Mouse (Mus musculus) kidney, embryonic 16.5 days (tissue): ENCODE measurements around the gene Isyna1. TPM values are rescaled to one million over a fixed set of nuclear protein-coding genes. Genes with fewer than 3 reads are reported as not detected.

Source experiments
- ATAC-seq: fragments of 200-750 bp; cut with Nextera tagmentation; 2 replicates; pipeline ENCODE4 v1.8.0; 2017; ENCODE audit warnings: moderate TSS enrichment; ENCODE audit not compliant: low FRiP score, low TSS enrichment
- H3K27ac ChIP-seq: fragments of 300-500 bp; sonication (generic); 2 replicates; pipeline ENCODE4 v1.5.1; 2014; ENCODE audit warnings: low read length
- H3K27me3 ChIP-seq: fragments of 300-500 bp; sonication (generic); 2 replicates; pipeline ENCODE4 v1.6.1; 2014; ENCODE audit warnings: low read length, control low read depth, mixed read lengths; ENCODE audit not compliant: insufficient read depth
- H3K36me3 ChIP-seq: fragments of 300-500 bp; sonication (generic); 2 replicates; pipeline ENCODE4 v1.6.1; 2014; ENCODE audit warnings: low read length, control low read depth, mixed read lengths; ENCODE audit not compliant: insufficient read depth
- H3K4me1 ChIP-seq: fragments of 300-500 bp; sonication (generic); 2 replicates; pipeline ENCODE4 v1.6.1; 2014; ENCODE audit warnings: low read length, control low read depth, mixed read lengths; ENCODE audit not compliant: insufficient read depth
- H3K4me2 ChIP-seq: fragments of 300-500 bp; sonication (generic); replicated peaks from 2 replicates; pipeline ENCODE4 v1.6.1; 2014; ENCODE audit warnings: low read depth, low read length
- H3K4me3 ChIP-seq: fragments of 300-500 bp; sonication (generic); 2 replicates; pipeline ENCODE4 v1.5.1; 2014; ENCODE audit warnings: mild to moderate bottlenecking, low read length
- H3K9ac ChIP-seq: fragments of 300-500 bp; sonication (generic); replicated peaks from 2 replicates; pipeline ENCODE4 v1.6.1; 2014; ENCODE audit warnings: low read length
- H3K9me3 ChIP-seq: fragments of 300-500 bp; sonication (generic); 2 replicates; pipeline ENCODE4 v1.6.1; 2016; ENCODE audit warnings: low read length, control low read depth
- WGBS: fragments of 180-500 bp; shearing (Covaris S2); extraction: QIAGEN DNeasy Blood & Tissue Kit; methylation state at CpG from one replicate; pipeline ENCODE4 v1.1.7; 2014; 5-methylcytosine and 5-hydroxymethylcytosine counted together
- polyA plus RNA-seq: library from polyadenylated mRNA; unstranded; fragments of >200 nt; fragmentation: Nextera tagmentation; extraction: Ambion mirVana; gene quantifications from 2 replicates; pipeline ENCODE4 v1.2.1, GENCODE M21; 2015

Gene Isyna1
- polyA plus RNA-seq, 1 experiment from 2014 or later: 217 TPM

GRCm38 (mm10) chr8:70558983-70559382, 35.2 kb upstream of the Isyna1 start:
- Histone ChIP-seq H3K4me3 (no peak overlapping the region), H3K36me3 (no peaks in the 10 kb centered on the region), H3K9ac (no peak overlapping the region), H3K27me3 (no peaks in the 10 kb centered on the region), H3K9me3 (no peaks in the 10 kb centered on the region), H3K4me2 (no peak overlapping the region), H3K4me1 (peaks cover 31% of the 10 kb centered on the region), H3K27ac (no peak overlapping the region)
- no peak for ATAC-seq
- 79% methylated on average over 3 of the region's 3 CpGs for WGBS

- H3K27me3 ChIP-seq: no peaks in the 10 kb centered on the region
- WGBS: 70% methylated on average over 2 of the region's 2 CpGs
- peak; percentile 60; the same call in 1 of the 2 replicates for ATAC-seq
- H3K4me3 ChIP-seq: no peak overlapping the region
- H3K9ac ChIP-seq: no peak overlapping the region
- H3K4me1 ChIP-seq: peaks cover 41% of the 10 kb centered on the region
- peak overlapping the region; percentile 75; the same call in 1 of the 2 replicates for H3K27ac ChIP-seq
- H3K4me2 ChIP-seq: no peak overlapping the region
- H3K36me3 ChIP-seq: no peaks in the 10 kb centered on the region
- no peaks in the 10 kb centered on the region for H3K9me3 ChIP-seq
Observed at GRCm38 (mm10) chr8:70560096-70560495, 34.1 kb upstream of the Isyna1 start.

- Histone ChIP-seq H3K4me1 (peaks cover 45% of the 10 kb centered on the region), H3K36me3 (no peaks in the 10 kb centered on the region), H3K4me3 (no peak overlapping the region), H3K27me3 (no peaks in the 10 kb centered on the region), H3K9me3 (no peaks in the 10 kb centered on the region), H3K4me2 (no peak overlapping the region), H3K9ac (no peak overlapping the region), H3K27ac (peak overlapping the region; percentile 75)
- WGBS: 68% methylated on average over 3 of the region's 3 CpGs
- ATAC-seq: no peak; the same call in 1 of the 2 replicates
Observed at GRCm38 (mm10) chr8:70560564-70560963, 33.6 kb upstream of the Isyna1 start.

- no peak overlapping the region for H3K4me3 ChIP-seq
- H3K9ac ChIP-seq: no peak overlapping the region
- H3K4me1 ChIP-seq: peaks cover 49% of the 10 kb centered on the region
- H3K4me2 ChIP-seq: no peak overlapping the region
- ATAC-seq: no peak
- H3K36me3 ChIP-seq: no peaks in the 10 kb centered on the region
- no peaks in the 10 kb centered on the region for H3K9me3 ChIP-seq
- 46% methylated on average over 4 of the region's 4 CpGs for WGBS
- peak overlapping the region; percentile 75 for H3K27ac ChIP-seq
- H3K27me3 ChIP-seq: no peaks in the 10 kb centered on the region
Observed at GRCm38 (mm10) chr8:70561357-70561756, 32.8 kb upstream of the Isyna1 start.

- ATAC-seq: no peak
- no peaks in the 10 kb centered on the region for H3K9me3 ChIP-seq
- H3K27me3 ChIP-seq: no peaks in the 10 kb centered on the region
- no peaks in the 10 kb centered on the region for H3K36me3 ChIP-seq
- H3K4me1 ChIP-seq: peaks cover 49% of the 10 kb centered on the region
- WGBS: 63% methylated on average over 7 of the region's 7 CpGs
- peak overlapping the region; percentile 35 for H3K27ac ChIP-seq
- H3K4me2 ChIP-seq: no peak overlapping the region
- no peak overlapping the region for H3K4me3 ChIP-seq
- H3K9ac ChIP-seq: no peak overlapping the region
Observed at GRCm38 (mm10) chr8:70561809-70562535, 32.2 kb upstream of the Isyna1 start.

GRCm38 (mm10) chr8:70562802-70563201, 31.4 kb upstream of the Isyna1 start:
- H3K9ac ChIP-seq: no peak overlapping the region
- no peak overlapping the region for H3K27ac ChIP-seq
- WGBS: 84% methylated on average over 3 of the region's 3 CpGs
- no peaks in the 10 kb centered on the region for H3K9me3 ChIP-seq
- H3K36me3 ChIP-seq: no peaks in the 10 kb centered on the region
- ATAC-seq: no peak
- no peaks in the 10 kb centered on the region for H3K27me3 ChIP-seq
- H3K4me3 ChIP-seq: no peak overlapping the region
- no peak overlapping the region for H3K4me2 ChIP-seq
- peaks cover 49% of the 10 kb centered on the region for H3K4me1 ChIP-seq

- Histone ChIP-seq H3K36me3 (no peaks in the 10 kb centered on the region), H3K27me3 (no peaks in the 10 kb centered on the region), H3K9ac (no peak overlapping the region), H3K4me1 (peaks cover 45% of the 10 kb centered on the region), H3K9me3 (no peaks in the 10 kb centered on the region), H3K27ac (no peak overlapping the region), H3K4me3 (no peak overlapping the region), H3K4me2 (no peak overlapping the region)
- no peak for ATAC-seq
- WGBS: 88% methylated on average over 6 of the region's 6 CpGs
Observed at GRCm38 (mm10) chr8:70563763-70564387, 30.3 kb upstream of the Isyna1 start.

GRCm38 (mm10) chr8:70564696-70565235, 29.4 kb upstream of the Isyna1 start:
- no peaks in the 10 kb centered on the region for H3K27me3 ChIP-seq
- H3K4me1 ChIP-seq: peaks cover 41% of the 10 kb centered on the region
- no peak overlapping the region for H3K4me2 ChIP-seq
- no peaks in the 10 kb centered on the region for H3K36me3 ChIP-seq
- H3K4me3 ChIP-seq: no peak overlapping the region
- no peaks in the 10 kb centered on the region for H3K9me3 ChIP-seq
- 64% methylated on average over 3 of the region's 3 CpGs for WGBS
- no peak for ATAC-seq
- H3K27ac ChIP-seq: no peak overlapping the region
- no peak overlapping the region for H3K9ac ChIP-seq

- Histone ChIP-seq H3K36me3 (no peaks in the 10 kb centered on the region), H3K4me1 (peaks cover 38% of the 10 kb centered on the region), H3K9ac (no peak overlapping the region), H3K4me3 (no peak overlapping the region), H3K27me3 (no peaks in the 10 kb centered on the region), H3K9me3 (no peaks in the 10 kb centered on the region), H3K4me2 (no peak overlapping the region), H3K27ac (no peak overlapping the region)
- WGBS: 58% methylated on average over 3 of the region's 3 CpGs
- no peak for ATAC-seq
Observed at GRCm38 (mm10) chr8:70565561-70565960, 28.6 kb upstream of the Isyna1 start.

- ATAC-seq: no peak
- H3K27me3 ChIP-seq: no peaks in the 10 kb centered on the region
- H3K36me3 ChIP-seq: 0 out of 2 replicates have a peak, but pooled peaks cover 5% of the 10 kb centered on the region
- peaks cover 18% of the 10 kb centered on the region for H3K4me1 ChIP-seq
- no peak overlapping the region for H3K4me2 ChIP-seq
- no peak overlapping the region for H3K9ac ChIP-seq
- no peak overlapping the region for H3K4me3 ChIP-seq
- no peak overlapping the region for H3K27ac ChIP-seq
- no peaks in the 10 kb centered on the region for H3K9me3 ChIP-seq
Observed at GRCm38 (mm10) chr8:70570360-70570759, 23.8 kb upstream of the Isyna1 start.
